Mouse (Mus musculus) midbrain, embryonic 16.5 days (tissue): ENCODE data around the gene Gm20388. TPM values are rescaled to one million over a fixed set of nuclear protein-coding genes. Genes with fewer than 3 reads are reported as not detected.
A peak's percentile ranks its signal among the peaks of the same experiment; 100 is the strongest.

Source experiments
- ATAC-seq: fragments of 200-750 bp; cut with Nextera tagmentation; 2 replicates; pipeline ENCODE4 v1.8.0; 2017; ENCODE audit warnings: moderate TSS enrichment
- H3K27ac ChIP-seq: fragments of 300-500 bp; sonication (generic); 2 replicates; pipeline ENCODE4 v1.5.1; 2014; ENCODE audit warnings: mild to moderate bottlenecking, low read length, mixed read lengths
- H3K27me3 ChIP-seq: fragments of 300-500 bp; sonication (generic); 2 replicates; pipeline ENCODE4 v1.6.1; 2014; ENCODE audit warnings: low read depth, low read length, mixed read lengths; ENCODE audit not compliant: control insufficient read depth, insufficient read depth
- H3K36me3 ChIP-seq: fragments of 300-500 bp; sonication (generic); 2 replicates; pipeline ENCODE4 v1.6.1; 2014; ENCODE audit warnings: mild to moderate bottlenecking, low read length, moderate library complexity, mixed read lengths; ENCODE audit not compliant: control insufficient read depth, insufficient read depth
- H3K4me1 ChIP-seq: fragments of 300-500 bp; sonication (generic); 2 replicates; pipeline ENCODE4 v1.6.1; 2014; ENCODE audit warnings: mild to moderate bottlenecking, low read length, mixed read lengths; ENCODE audit not compliant: control insufficient read depth, insufficient read depth
- H3K4me2 ChIP-seq: fragments of 300-500 bp; sonication (generic); 2 replicates; pipeline ENCODE4 v1.6.1; 2014; ENCODE audit warnings: mild to moderate bottlenecking, low read length, mixed read lengths
- H3K4me3 ChIP-seq: fragments of 300-500 bp; sonication (generic); 2 replicates; pipeline ENCODE4 v1.5.1; 2014; ENCODE audit warnings: low read depth, mild to moderate bottlenecking, low read length, moderate library complexity, mixed read lengths
- H3K9ac ChIP-seq: fragments of 300-500 bp; sonication (generic); 2 replicates; pipeline ENCODE4 v1.6.1; 2014; ENCODE audit warnings: low read depth, low read length, mixed read lengths
- H3K9me3 ChIP-seq: fragments of 300-500 bp; sonication (generic); replicated peaks from 2 replicates; pipeline ENCODE4 v1.6.1; 2014; ENCODE audit warnings: mild to moderate bottlenecking, low read length, mixed read lengths; ENCODE audit not compliant: control insufficient read depth, poor library complexity, severe bottlenecking
- whole genome bisulfite sequencing: fragments of 180-500 bp; shearing (Covaris S2); extraction: QIAGEN DNeasy Blood & Tissue Kit; methylation state at CpG from one replicate; pipeline ENCODE4 v1.1.7; 2014; 5-methylcytosine and 5-hydroxymethylcytosine counted together
- polyA plus RNA-seq: library from polyadenylated mRNA; unstranded; fragments of >200 nt; fragmentation: Nextera tagmentation; extraction: Ambion mirVana; gene quantifications from 2 replicates; pipeline ENCODE4 v1.2.1, GENCODE M21; 2015

The Gm20388 gene
- polyA plus RNA-seq, 1 experiment from 2014 or later, result 7.5 TPM

DNA sequence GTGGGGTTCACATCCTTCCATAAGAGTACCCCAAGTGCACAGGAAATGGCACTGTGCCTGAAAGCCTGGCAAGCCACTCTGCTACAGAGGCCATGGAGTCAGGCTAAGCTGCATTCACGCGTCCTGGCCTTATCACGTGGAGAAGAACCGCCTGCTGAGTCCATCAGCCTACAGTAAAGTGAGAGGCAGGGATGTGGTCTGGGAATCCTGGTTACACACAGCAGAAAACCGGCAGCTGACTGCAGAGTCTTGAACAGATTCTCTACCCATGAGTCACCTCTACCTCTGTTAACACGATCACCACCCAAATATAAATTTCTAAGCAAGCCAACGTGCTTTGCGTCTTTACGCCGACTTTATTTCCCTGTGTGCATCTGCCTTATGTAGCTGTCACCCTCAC, 2457.9 kb downstream of the Gm20388 start:
- H3K4me3 ChIP-seq, result no peak overlapping the region
- no peaks in the 10 kb centered on the region for H3K27me3 ChIP-seq
- no peak overlapping the region for H3K9ac ChIP-seq
- H3K36me3 ChIP-seq, result no peaks in the 10 kb centered on the region
- WGBS, result 77% methylated on average over 10 of the region's 10 CpGs
- ATAC-seq, result no peak
- no peak overlapping the region for H3K4me2 ChIP-seq
- no peak overlapping the region for H3K27ac ChIP-seq
- no peaks in the 10 kb centered on the region for H3K4me1 ChIP-seq
- no peaks in the 10 kb centered on the region for H3K9me3 ChIP-seq

DNA sequence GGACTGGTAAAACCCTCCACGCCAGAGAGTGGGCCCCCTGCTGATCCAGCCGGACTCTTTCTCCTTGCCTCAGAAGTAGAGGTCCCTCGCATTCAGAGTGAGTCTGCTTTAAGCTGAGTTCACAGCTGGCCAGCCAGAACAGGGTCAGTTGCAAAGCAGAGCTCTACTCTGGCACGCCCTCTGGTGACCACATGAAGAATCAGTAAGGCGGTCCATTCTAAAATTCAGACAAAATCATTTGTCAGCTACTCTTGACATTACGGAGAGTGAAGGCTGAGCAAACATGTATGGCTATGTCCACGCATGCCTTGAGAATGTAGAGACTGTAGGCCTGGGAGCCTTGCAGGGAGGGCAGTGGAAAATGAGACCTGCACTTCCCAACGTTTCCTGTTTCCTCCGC, 2459.0 kb downstream of the Gm20388 start:
- Histone ChIP-seq H3K27ac (no peak overlapping the region), H3K4me2 (no peak overlapping the region), H3K4me1 (no peaks in the 10 kb centered on the region), H3K36me3 (no peaks in the 10 kb centered on the region), H3K9me3 (no peaks in the 10 kb centered on the region), H3K27me3 (no peaks in the 10 kb centered on the region), H3K9ac (no peak overlapping the region), H3K4me3 (no peak overlapping the region)
- ATAC-seq, result 0 out of 2 replicates have a peak, but pooled peaks have one; percentile 36
- WGBS, result 14% methylated on average over 9 of the region's 9 CpGs

DNA sequence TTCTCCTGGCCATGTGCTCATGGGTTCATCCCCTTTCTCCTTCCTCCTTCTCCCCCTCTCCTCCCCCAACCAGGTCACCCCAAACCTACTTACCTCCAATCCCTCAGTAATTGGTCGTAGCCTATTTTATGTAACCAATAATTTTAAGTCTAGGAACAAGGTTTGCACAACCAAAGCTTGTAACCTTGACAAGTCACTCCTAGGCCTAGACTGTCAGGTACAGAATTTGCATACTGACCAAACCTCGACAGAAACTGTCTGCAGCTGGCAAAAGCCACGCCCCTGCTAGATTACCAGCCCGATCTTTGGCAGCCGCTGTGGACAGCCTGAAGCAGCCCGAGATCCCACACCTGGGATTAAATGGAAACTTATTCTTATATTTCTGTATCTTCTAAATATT, 2461.1 kb downstream of the Gm20388 start:
- no peak overlapping the region for H3K4me2 ChIP-seq
- no peak overlapping the region for H3K27ac ChIP-seq
- no peaks in the 10 kb centered on the region for H3K36me3 ChIP-seq
- H3K9ac ChIP-seq, result no peak overlapping the region
- ATAC-seq, result no peak
- H3K9me3 ChIP-seq, result no peaks in the 10 kb centered on the region
- WGBS, result 74% methylated on average over 6 of the region's 6 CpGs
- no peak overlapping the region for H3K4me3 ChIP-seq
- no peaks in the 10 kb centered on the region for H3K27me3 ChIP-seq
- H3K4me1 ChIP-seq, result peaks cover 5% of the 10 kb centered on the region; the same call in 1 of the 2 replicates

DNA sequence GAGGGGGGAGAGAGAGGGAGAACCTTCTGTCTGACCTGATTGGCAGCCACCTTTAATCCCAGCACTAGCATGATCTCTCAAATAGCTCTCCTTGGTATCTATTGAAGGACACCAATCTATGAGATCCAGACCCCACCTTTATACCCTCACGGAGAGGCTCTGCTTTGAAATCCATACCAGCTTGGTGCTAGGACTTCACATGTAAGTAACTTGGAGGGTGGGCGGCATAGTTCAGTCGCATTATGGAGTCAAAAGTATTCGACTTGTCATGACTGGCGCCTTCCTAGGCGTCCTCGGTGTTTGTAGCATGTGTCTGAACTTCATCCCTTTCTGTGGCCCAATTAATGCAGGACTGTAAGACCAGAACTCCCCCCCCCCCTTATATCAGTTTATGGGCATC, 2464.7 kb downstream of the Gm20388 start:
- peaks cover 22% of the 10 kb centered on the region for H3K4me1 ChIP-seq
- H3K36me3 ChIP-seq, result no peaks in the 10 kb centered on the region
- WGBS, result 95% methylated on average over 7 of the region's 7 CpGs
- no peaks in the 10 kb centered on the region for H3K9me3 ChIP-seq
- peak overlapping the region; percentile 54 for H3K4me2 ChIP-seq
- H3K27me3 ChIP-seq, result no peaks in the 10 kb centered on the region
- H3K4me3 ChIP-seq, result no peak overlapping the region
- 0 out of 2 replicates have a peak, but pooled peaks have one; percentile 1 for ATAC-seq
- H3K27ac ChIP-seq, result no peak overlapping the region
- H3K9ac ChIP-seq, result no peak overlapping the region

DNA sequence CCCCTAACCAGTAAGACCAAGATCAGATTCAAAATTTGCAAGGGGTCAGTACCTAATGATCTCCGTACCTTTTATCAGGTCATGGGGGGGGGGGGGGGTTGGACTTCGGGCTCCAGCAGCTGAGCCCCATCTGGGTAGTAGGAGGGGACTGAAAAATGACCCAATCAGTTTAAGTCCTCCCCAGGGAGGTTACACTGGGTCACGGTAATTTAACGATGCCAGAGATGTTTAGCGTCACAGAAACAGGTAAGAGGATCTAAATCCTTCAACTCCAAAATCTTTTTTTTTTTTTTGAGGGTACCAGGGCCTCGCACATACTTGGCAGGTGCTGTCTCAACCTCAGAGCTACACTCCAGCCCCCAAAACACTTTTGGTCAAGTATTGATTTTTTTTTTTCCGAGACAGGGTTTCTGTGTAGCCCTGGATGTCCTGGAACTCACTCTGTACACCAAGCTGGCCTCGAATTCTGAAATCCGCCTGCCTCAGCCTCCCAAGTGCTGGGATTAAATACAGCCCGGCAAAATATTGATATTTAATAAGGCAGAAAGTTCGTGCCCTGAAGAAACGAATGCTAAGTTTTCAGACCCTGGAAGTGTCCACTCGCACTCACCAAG, 2465.2 kb downstream of the Gm20388 start:
- Histone ChIP-seq H3K36me3 (0 out of 2 replicates have a peak, but pooled peaks cover under 1% of the 10 kb centered on the region), H3K4me1 (peaks cover 22% of the 10 kb centered on the region), H3K4me3 (peak overlapping the region; percentile 93), H3K9me3 (no peaks in the 10 kb centered on the region), H3K27me3 (no peaks in the 10 kb centered on the region), H3K4me2 (peak overlapping the region; percentile 54), H3K9ac (peak overlapping the region; percentile 36), H3K27ac (0 out of 2 replicates have a peak overlapping the region, but pooled peaks have one; percentile 6)
- 28% methylated on average over 13 of the region's 13 CpGs for WGBS
- peak; percentile 49 for ATAC-seq

DNA sequence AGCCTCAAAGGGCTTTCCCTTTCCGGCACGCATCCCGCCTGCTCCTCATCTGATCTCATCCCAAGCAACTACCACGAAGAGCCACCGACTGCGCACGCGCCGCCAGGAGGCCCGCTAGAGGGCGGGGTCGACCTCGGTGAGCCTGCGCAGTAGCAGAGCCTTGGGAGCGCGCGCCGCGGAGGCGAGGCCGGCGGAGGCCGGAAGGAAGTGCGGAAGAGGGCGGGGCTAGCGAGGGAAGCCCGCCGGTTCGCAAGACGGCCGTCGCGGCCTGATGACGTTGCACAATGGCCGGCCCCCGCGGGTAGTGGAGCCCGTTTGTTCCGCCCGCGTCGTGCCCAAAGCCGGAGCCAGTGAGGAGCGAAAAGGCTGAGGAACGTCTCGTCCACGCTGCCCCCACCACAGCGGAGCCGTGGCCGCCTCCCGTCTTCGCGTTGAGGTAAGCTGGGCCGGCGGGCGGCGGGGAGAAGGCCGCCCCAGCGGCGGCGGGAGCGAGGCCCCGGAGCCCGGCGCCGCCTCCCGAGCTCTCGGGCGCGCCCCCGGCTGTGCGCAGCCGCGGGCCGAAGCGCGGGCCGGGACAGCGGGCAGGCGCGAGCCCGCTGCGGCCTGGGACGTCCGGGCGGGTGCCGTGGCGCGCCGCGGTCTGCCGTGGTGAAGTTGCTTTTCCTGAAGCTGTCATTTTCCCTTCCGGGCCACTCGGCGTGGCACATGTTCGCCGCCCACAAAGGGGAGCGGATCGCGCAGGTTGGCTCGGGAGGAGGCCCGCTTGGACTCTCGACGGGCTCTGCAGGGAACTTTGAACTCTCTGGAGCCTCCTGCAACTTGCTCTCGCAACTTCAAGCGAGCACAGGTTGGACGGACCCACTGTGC, 2466.0 kb downstream of the Gm20388 start, which contains the start of gene Zc3h18:
Gene Zc3h18 (plus strand): TSS at position 245 of the 867 bp plus-strand sequence.
- peak within 1 kb of the TSS; percentile 78 for H3K9ac ChIP-seq
- peaks cover 22% of the 10 kb centered on the region for H3K4me1 ChIP-seq
- H3K27me3 ChIP-seq, result no peaks in the 10 kb centered on the region
- H3K36me3 ChIP-seq, result peaks cover 3% of the 10 kb centered on the region; the same call in 1 of the 2 replicates
- peak within 1 kb of the TSS; percentile 90 for H3K27ac ChIP-seq
- WGBS, result 0% methylated on average over 63 of the region's 107 CpGs
- no peaks in the 10 kb centered on the region for H3K9me3 ChIP-seq
- peak within 1 kb of the TSS; percentile 93 for H3K4me3 ChIP-seq
- peak within 1 kb of the TSS; percentile 86 for H3K4me2 ChIP-seq
- ATAC-seq, result peak; percentile 91

DNA sequence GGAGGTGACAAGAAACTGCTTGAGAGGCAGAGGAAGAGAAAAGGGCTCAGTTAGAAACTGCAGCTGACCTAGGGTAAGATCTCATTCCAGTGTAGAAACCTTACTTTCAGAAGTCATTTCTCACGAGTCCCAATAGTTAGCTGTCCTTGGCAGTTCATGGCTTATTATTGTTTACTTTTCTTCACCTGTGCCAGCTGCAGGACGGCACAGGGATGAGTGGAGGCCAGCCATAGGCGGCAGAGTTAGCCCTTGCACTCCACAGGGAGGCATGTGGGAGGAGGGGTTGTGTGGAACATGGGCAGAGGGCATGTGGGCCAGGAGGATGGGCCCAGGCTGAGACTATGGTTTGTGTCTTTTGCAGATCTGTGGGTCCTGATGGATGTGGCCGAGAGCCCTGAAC, 2472.4 kb downstream of the Gm20388 start:
- H3K27me3 ChIP-seq, result no peaks in the 10 kb centered on the region
- no peaks in the 10 kb centered on the region for H3K9me3 ChIP-seq
- no peak overlapping the region for H3K4me3 ChIP-seq
- peaks cover 8% of the 10 kb centered on the region for H3K4me1 ChIP-seq
- H3K27ac ChIP-seq, result no peak overlapping the region
- H3K36me3 ChIP-seq, result peaks cover 18% of the 10 kb centered on the region
- ATAC-seq, result no peak
- no peak overlapping the region for H3K9ac ChIP-seq
- H3K4me2 ChIP-seq, result no peak overlapping the region
- WGBS, result 85% methylated on average over 4 of the region's 4 CpGs

DNA sequence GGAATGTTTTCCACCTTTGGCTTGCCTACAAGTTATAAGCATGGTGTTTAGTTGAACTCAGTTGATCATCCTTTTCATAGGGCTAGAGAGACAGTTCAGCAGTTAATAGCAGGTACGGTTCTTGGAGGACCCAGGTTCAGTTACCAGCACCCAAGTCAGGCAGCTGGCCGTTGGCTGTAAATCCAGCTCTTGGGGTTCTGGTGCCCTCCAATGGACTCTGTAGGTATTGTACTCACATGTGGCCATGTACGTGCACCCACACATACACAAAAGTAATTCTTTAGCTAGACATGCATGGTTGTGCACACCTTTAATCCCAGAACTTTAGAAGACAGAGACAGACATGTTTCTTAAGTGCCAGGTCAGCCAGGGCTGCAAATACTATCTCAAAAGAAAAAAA, 2478.7 kb downstream of the Gm20388 start:
- Histone ChIP-seq H3K4me3 (no peak overlapping the region), H3K27me3 (no peaks in the 10 kb centered on the region), H3K4me1 (no peaks in the 10 kb centered on the region), H3K27ac (no peak overlapping the region), H3K4me2 (no peak overlapping the region), H3K9ac (no peak overlapping the region), H3K36me3 (peaks cover 36% of the 10 kb centered on the region), H3K9me3 (no peaks in the 10 kb centered on the region)
- 83% methylated on average over 3 of the region's 3 CpGs for whole genome bisulfite sequencing
- ATAC-seq, result no peak

DNA sequence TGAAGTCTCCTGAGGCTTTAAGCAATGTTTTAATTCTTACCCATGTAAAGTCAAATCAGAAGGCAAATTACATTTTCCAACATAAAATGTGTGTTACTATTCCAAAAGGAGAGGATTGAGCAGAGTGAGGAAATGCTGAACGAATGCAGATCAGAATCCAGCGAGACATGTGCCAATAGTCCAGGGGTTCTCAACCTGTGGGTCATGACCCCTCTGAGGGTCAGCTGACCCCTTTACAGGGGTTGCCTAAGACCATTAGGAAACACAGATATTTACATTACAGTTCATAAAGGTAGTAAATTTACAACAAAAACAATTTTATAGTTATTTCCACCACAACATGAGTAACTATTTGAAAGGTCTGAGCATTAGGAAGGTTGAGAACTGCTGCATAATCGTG, 2480.1 kb downstream of the Gm20388 start:
- H3K9me3 ChIP-seq, result no peaks in the 10 kb centered on the region
- no peaks in the 10 kb centered on the region for H3K27me3 ChIP-seq
- H3K4me1 ChIP-seq, result no peaks in the 10 kb centered on the region
- no peak overlapping the region for H3K4me2 ChIP-seq
- no peak for ATAC-seq
- peaks cover 34% of the 10 kb centered on the region for H3K36me3 ChIP-seq
- 87% methylated on average over 3 of the region's 3 CpGs for WGBS
- H3K4me3 ChIP-seq, result no peak overlapping the region
- no peak overlapping the region for H3K9ac ChIP-seq
- H3K27ac ChIP-seq, result no peak overlapping the region
